8 mouse cellular contexts compared by ENCODE assay signal in the genomic region with DNA sequence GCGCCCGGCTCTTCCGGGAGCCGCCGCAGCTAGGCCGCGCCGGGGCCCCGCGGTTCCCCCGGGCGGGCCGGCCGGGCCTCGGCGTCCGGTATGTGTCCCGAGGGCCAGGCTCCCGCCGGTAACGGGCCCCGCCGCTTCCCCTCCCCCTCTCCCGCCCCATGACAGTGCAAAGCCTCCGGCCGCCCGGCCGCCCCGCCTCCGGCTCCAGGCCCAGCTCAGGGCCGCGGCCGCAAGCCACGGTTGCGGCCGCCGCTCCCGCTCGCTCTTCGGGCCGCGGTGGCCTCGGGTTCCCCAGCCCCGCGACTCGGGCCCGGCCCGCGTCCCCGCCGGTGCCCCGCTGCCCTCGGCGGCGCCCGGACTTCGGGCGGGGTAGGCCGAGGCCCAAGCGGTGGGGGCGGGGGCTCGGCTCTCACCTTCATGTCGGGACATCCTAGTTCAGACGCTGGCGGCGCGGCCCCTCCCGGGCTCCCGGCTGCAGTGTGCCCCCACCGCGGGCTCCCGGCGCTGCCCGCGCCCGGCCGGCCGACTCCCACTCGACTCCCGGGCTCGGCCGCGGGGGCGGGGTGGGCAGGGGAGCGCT. TPM values are rescaled to one million over a fixed set of nuclear protein-coding genes. Genes with fewer than 3 reads are reported as not detected.
A peak's percentile ranks its signal among the peaks of the same experiment; 100 is the strongest.
DNase-seq lines count a peak whose midpoint lies in the region; ATAC-seq and TF ChIP-seq lines count a peak whose summit lies in the region.

No protein-coding gene starts in this region.

- H3K27me3 ChIP-seq in embryonic facial prominence, embryonic 11.5 days (ENCODE audit: control insufficient read depth, insufficient read depth, low read length) = no peaks in the 10 kb centered on the region
- H3K27me3 ChIP-seq in heart, embryonic 11.5 days (ENCODE audit: control insufficient read depth, insufficient read depth, low read length) = no peaks in the 10 kb centered on the region
- H3K27me3 ChIP-seq in kidney, postnatal 0 days (ENCODE audit: insufficient read depth, low read length) = no peaks in the 10 kb centered on the region

- no peaks in the 10 kb centered on the region for H3K36me3 ChIP-seq in embryonic facial prominence, embryonic 11.5 days (replicated peaks; ENCODE audit: control insufficient read depth, insufficient read depth, low read depth, low read length)
- no peaks in the 10 kb centered on the region for H3K36me3 ChIP-seq in heart, embryonic 11.5 days (ENCODE audit: control insufficient read depth, insufficient read depth, low read length)
- H3K36me3 ChIP-seq in kidney, postnatal 0 days (ENCODE audit: insufficient read depth, low read length) = no peaks in the 10 kb centered on the region

- no peak for TF ChIP-seq CTCF in kidney, postnatal 0 days (IDR thresholded peaks at IDR 0.05; ENCODE audit: low read depth)

- DNase-seq in right cerebral cortex, postnatal 14 days = peak; percentile 16
- DNase-seq in right cerebral cortex, adult 18-20 months = no peak
- DNase-seq in embryonic facial prominence, embryonic 11.5 days (ENCODE audit: low spot score) = no peak
- no peak for DNase-seq in kidney, postnatal 0 days (ENCODE audit: low spot score)
- peak; percentile 76 for DNase-seq in lung, postnatal 10 days
- peak; percentile 35 for DNase-seq in retina, postnatal 7 days (ENCODE audit: low read depth, low spot score)
- peak; percentile 66 for DNase-seq in urinary bladder, postnatal 25 days (ENCODE audit: low spot score)

- peak; percentile 62 for ATAC-seq in embryonic facial prominence, embryonic 11.5 days (replicated peaks; ENCODE audit: insufficient number of reproducible peaks, low FRiP score, low TSS enrichment, low read depth)
- peak; percentile 65 for ATAC-seq in heart, embryonic 11.5 days (replicated peaks; ENCODE audit: insufficient number of reproducible peaks, low FRiP score, low TSS enrichment)
- peak; percentile 62 for ATAC-seq in kidney, postnatal 0 days (replicated peaks; ENCODE audit: low FRiP score, low read depth)

- H3K4me1 ChIP-seq in embryonic facial prominence, embryonic 11.5 days (ENCODE audit: control insufficient read depth, insufficient read depth, low read length) = no peaks in the 10 kb centered on the region
- H3K4me1 ChIP-seq in heart, embryonic 11.5 days (ENCODE audit: control insufficient read depth, insufficient read depth, low read length) = peaks cover 36% of the 10 kb centered on the region
- no peaks in the 10 kb centered on the region for H3K4me1 ChIP-seq in kidney, postnatal 0 days (replicated peaks; ENCODE audit: insufficient read depth, low read length)

- under 1% methylated on average over 54 of the region's 85 CpGs for WGBS in embryonic facial prominence, embryonic 11.5 days
- under 1% methylated on average over 60 of the region's 85 CpGs for WGBS in heart, embryonic 11.5 days (ENCODE audit: insufficient replicate concordance)
- WGBS in kidney, postnatal 0 days = under 1% methylated on average over 74 of the region's 85 CpGs

- H3K4me2 ChIP-seq in embryonic facial prominence, embryonic 11.5 days (ENCODE audit: low read depth, low read length) = peak overlapping the region; percentile 43; the same call in 1 of the 2 replicates
- peak overlapping the region; percentile 76 for H3K4me2 ChIP-seq in heart, embryonic 11.5 days
- H3K4me2 ChIP-seq in kidney, postnatal 0 days (ENCODE audit: low read length) = peak overlapping the region; percentile 86

- no peaks in the 10 kb centered on the region for H3K9me3 ChIP-seq in embryonic facial prominence, embryonic 11.5 days (replicated peaks; ENCODE audit: control insufficient read depth, low read length)
- H3K9me3 ChIP-seq in heart, embryonic 11.5 days (replicated peaks; ENCODE audit: control insufficient read depth, low read length) = no peaks in the 10 kb centered on the region
- H3K9me3 ChIP-seq in kidney, postnatal 0 days (replicated peaks; ENCODE audit: low read length) = no peaks in the 10 kb centered on the region

- peak overlapping the region; percentile 98 for H3K27ac ChIP-seq in embryonic facial prominence, embryonic 11.5 days (replicated peaks; ENCODE audit: low read depth, low read length)
- H3K27ac ChIP-seq in heart, embryonic 11.5 days (ENCODE audit: low read depth, low read length) = peak overlapping the region; percentile 100
- peak overlapping the region; percentile 99 for H3K27ac ChIP-seq in kidney, postnatal 0 days

- H3K9ac ChIP-seq in embryonic facial prominence, embryonic 11.5 days (replicated peaks; ENCODE audit: low read length) = peak overlapping the region; percentile 100
- peak overlapping the region; percentile 99 for H3K9ac ChIP-seq in heart, embryonic 11.5 days (ENCODE audit: low read depth, low read length)
- H3K9ac ChIP-seq in kidney, postnatal 0 days (ENCODE audit: low read depth, low read length) = peak overlapping the region; percentile 99

- peak overlapping the region; percentile 92 for H3K4me3 ChIP-seq in embryonic facial prominence, embryonic 11.5 days (ENCODE audit: low read depth, low read length)
- peak overlapping the region; percentile 98 for H3K4me3 ChIP-seq in heart, embryonic 11.5 days (ENCODE audit: low read depth, low read length)
- H3K4me3 ChIP-seq in kidney, postnatal 0 days (replicated peaks; ENCODE audit: low read depth, low read length) = peak overlapping the region; percentile 91

RNA-seq across cellular contexts. Expression of a gene that starts 0.5 kb away (rescaled TPM):
- 46.1 and 50.1 TPM in 2 replicates for polyA plus RNA-seq in embryonic facial prominence, embryonic 11.5 days (2014; fragmentation: Nextera tagmentation; extraction: Ambion mirVana)
- polyA plus RNA-seq in heart, embryonic 11.5 days (2014; fragmentation: Nextera tagmentation; extraction: Ambion mirVana) = 44.7 and 46.1 TPM in 2 replicates
- polyA plus RNA-seq in kidney, postnatal 0 days (2015; fragmentation: Nextera tagmentation; extraction: Ambion mirVana) = 53.6 and 57.7 TPM in 2 replicates

RNA-seq across cellular contexts. Expression of a gene that starts 59.3 kb away (rescaled TPM):
- polyA plus RNA-seq in embryonic facial prominence, embryonic 11.5 days (2014; fragmentation: Nextera tagmentation; extraction: Ambion mirVana) = 3,323 and 3,355 TPM in 2 replicates
- 1,975 and 2,031 TPM in 2 replicates for polyA plus RNA-seq in heart, embryonic 11.5 days (2014; fragmentation: Nextera tagmentation; extraction: Ambion mirVana)
- 2,182 and 2,224 TPM in 2 replicates for polyA plus RNA-seq in kidney, postnatal 0 days (2015; fragmentation: Nextera tagmentation; extraction: Ambion mirVana)

Comparison
In these comparisons a context has a peak if more than half of its experiments do, and no peak if none do; other contexts are left out.
1. DNase-seq: peak in right cerebral cortex, postnatal 14 days (single experiment), lung, postnatal 10 days (single experiment), retina, postnatal 7 days (single experiment) and urinary bladder, postnatal 25 days (single experiment); none in right cerebral cortex, adult 18-20 months (single experiment), embryonic facial prominence, embryonic 11.5 days (single experiment) and kidney, postnatal 0 days (single experiment).
2. Peak in every context shown above with its lines, with median percentiles within 50 percentile points of each other: ATAC-seq, H3K27ac ChIP-seq, H3K4me2 ChIP-seq, H3K4me3 ChIP-seq and H3K9ac ChIP-seq.